Mouse (Mus musculus) heart, adult 10 weeks (tissue): Measurements from ENCODE around the gene Dyrk2. TPM values are rescaled to one million over a fixed set of nuclear protein-coding genes. Genes with fewer than 3 reads are reported as not detected.

Source experiments
- polyA plus RNA-seq: library from polyadenylated mRNA; stranded (reverse); fragments of 350-450 nt; fragmentation: Illumina TruSeq; extraction: RNeasy Lipid Tissue Mini Kit (QIAGEN cat#74804); gene quantifications from one replicate; pipeline ENCODE4 v1.2.3, GENCODE M21; 2014; ENCODE audit warnings: low read depth, low replicate concordance

The Dyrk2 gene
- 21.5 TPM for polyA plus RNA-seq

DNA sequence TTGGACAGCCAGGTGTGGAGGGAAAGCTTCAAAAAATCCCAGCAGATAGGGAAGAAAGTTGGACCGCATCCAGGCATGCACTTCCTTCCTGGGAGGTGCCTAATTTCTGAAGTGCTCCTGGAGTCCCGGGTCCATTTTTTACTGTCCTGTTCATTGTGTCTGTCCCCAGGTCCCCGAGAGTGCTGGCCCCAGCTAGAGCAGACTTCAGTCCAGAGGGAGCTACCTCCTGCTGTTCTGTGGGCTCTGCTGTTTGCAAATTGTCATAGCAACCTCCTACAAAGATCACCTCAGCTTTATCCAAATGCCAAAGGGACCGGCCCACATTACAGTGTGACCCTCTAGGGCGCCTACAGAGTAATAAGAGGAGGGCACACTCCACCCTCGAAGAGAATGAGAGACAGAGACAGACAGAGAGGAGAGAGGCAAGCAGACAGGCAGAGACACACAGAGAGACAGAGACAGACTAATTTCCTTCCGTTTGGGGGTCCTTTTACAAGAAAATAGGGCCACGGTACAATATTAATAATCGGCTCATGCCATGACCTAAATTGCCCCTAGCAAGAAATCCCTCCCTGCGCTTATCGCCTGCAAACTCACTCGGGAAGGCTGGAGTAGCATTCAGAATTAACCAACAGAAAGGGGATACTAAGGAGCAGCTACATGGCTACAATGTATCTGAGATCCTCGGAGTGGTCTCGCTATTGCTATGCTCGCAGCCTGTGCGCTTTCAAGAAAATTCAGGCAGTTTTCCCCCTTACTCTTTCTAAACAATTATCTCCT is at the start of gene Dyrk2:
Gene Dyrk2 (minus strand): TSS at position 9 of the 780 bp plus-strand sequence.

